ENCODE assay signal across 13 mouse cellular contexts in the genomic region with DNA sequence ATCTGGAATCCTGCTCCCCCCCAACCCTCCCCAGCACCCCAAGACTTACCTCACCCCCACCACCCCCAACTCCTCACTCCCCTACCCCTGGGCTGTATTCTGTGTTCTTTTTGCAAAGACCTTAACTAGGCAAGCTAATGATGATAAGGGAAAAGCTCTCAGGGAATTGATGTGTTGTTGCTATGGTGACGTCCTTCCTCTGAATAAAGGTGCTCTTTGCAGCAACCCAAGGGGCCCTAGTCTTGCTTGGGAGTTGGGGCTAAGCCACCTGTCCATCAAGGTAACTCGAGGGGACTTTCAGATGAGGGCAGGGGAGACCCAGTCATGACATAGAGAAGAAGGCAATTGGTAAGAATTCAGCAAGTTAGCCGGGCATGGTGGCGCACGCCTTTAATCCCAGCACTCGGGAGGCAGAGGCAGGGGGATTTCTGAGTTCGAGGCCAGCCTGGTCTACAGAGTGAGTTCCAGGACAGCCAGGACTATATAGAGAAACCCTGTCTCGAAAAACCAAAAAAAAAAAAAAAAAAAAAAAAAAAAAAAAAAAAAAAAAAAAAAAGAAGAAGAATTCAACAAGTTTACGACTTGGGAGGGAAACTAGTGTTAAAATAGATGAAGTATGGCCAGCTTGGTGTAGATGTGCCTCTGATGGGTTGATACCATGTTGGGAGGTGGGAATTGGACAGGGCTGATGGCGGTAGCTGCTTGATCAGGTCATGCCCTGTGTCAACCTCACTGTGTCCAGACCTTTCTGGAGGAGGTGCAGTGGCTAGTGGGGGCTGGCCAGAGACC. TPM values are rescaled to one million over a fixed set of nuclear protein-coding genes. Genes with fewer than 3 reads are reported as not detected.
DNase-seq lines count a peak whose midpoint lies in the region; ATAC-seq and TF ChIP-seq lines count a peak whose summit lies in the region.
"Had no signal": no experiment of that assay in that cellular context is flagged by ENCODE, and none has a peak within 500 bp of the region (broad histone marks: within the 10 kb centered on the region; RNA-seq: fewer than 3 reads in every experiment).

No protein-coding gene starts in this region.

- H3K36me3 ChIP-seq in forebrain, embryonic 12.5 days (replicated peaks): peaks cover 36% of the 10 kb centered on the region
- H3K36me3 ChIP-seq in forebrain, embryonic 16.5 days (ENCODE audit: control insufficient read depth, insufficient read depth): no peaks in the 10 kb centered on the region
- H3K36me3 ChIP-seq in spleen, adult 2 months (ENCODE audit: control insufficient read depth, insufficient read depth, low read length): peaks cover 35% of the 10 kb centered on the region
- peaks cover 45% of the 10 kb centered on the region for H3K36me3 ChIP-seq in liver, embryonic 15.5 days (replicated peaks)
- peaks cover 10% of the 10 kb centered on the region; the same call in 1 of the 2 replicates for H3K36me3 ChIP-seq in splenic B cell, adult 2 months (ENCODE audit: control insufficient read depth, insufficient read depth, low read length, poor library complexity, severe bottlenecking)

- no peaks in the 10 kb centered on the region for H3K27me3 ChIP-seq in forebrain, embryonic 12.5 days
- H3K27me3 ChIP-seq in forebrain, embryonic 16.5 days (replicated peaks; ENCODE audit: control insufficient read depth, insufficient read depth, low read length): no peaks in the 10 kb centered on the region
- H3K27me3 ChIP-seq in spleen, adult 2 months (ENCODE audit: control insufficient read depth, insufficient read depth, low read length): no peaks in the 10 kb centered on the region
- peaks cover 20% of the 10 kb centered on the region; the same call in 1 of the 2 replicates for H3K27me3 ChIP-seq in liver, embryonic 15.5 days
- H3K27me3 ChIP-seq in splenic B cell, adult 2 months (ENCODE audit: control insufficient read depth, insufficient read depth, low read length, poor library complexity, severe bottlenecking): no peaks in the 10 kb centered on the region
- H3K27me3 ChIP-seq: limb, embryonic 15.5 days; neural tube, embryonic 12.5 days had no signal

- DNase-seq in spleen, adult 2 months (ENCODE audit: low read depth in 1 of 2, low spot score in 2 of 2): no peak
- no peak for DNase-seq in spleen, adult 12 weeks (ENCODE audit: low spot score)
- DNase-seq in splenic B cell, adult 2 months (ENCODE audit: low read depth, low spot score): peak; percentile 23
- no peak for DNase-seq in kidney, adult 18-20 months
- no peak for DNase-seq in frontal cortex, adult 2 months (ENCODE audit: extremely low spot score in 1 of 2, low spot score in 1 of 2)
- DNase-seq: cerebellum, postnatal 10 days; heart, adult 2 months; heart, postnatal 10 days had no signal

- WGBS in forebrain, embryonic 12.5 days: 80% methylated on average over 10 of the region's 10 CpGs
- WGBS in forebrain, embryonic 16.5 days: 70% methylated on average over 10 of the region's 10 CpGs
- 67% methylated on average over 10 of the region's 10 CpGs for WGBS in spleen, adult 2 months
- 59% methylated on average over 10 of the region's 10 CpGs for WGBS in liver, embryonic 15.5 days (ENCODE audit: insufficient replicate concordance)

- no peak overlapping the region for H3K9ac ChIP-seq in forebrain, embryonic 12.5 days
- H3K9ac ChIP-seq in forebrain, embryonic 16.5 days (replicated peaks; ENCODE audit: low read depth, low read length): no peak overlapping the region
- no peak overlapping the region for H3K9ac ChIP-seq in liver, embryonic 15.5 days
- H3K9ac ChIP-seq: limb, embryonic 15.5 days; neural tube, embryonic 12.5 days had no signal

- TF ChIP-seq POLR2A in spleen, adult 2 months (IDR thresholded peaks at IDR 0.05; ENCODE audit: low read depth, low read length): no peak

- peak overlapping the region; percentile 57 for H3K27ac ChIP-seq in forebrain, embryonic 12.5 days
- H3K27ac ChIP-seq in forebrain, embryonic 16.5 days (ENCODE audit: low read length): no peak overlapping the region
- peak overlapping the region; percentile 92 for H3K27ac ChIP-seq in spleen, adult 2 months (ENCODE audit: insufficient read depth, low read length)
- peak overlapping the region; percentile 83 for H3K27ac ChIP-seq in liver, embryonic 15.5 days (replicated peaks)
- H3K27ac ChIP-seq: heart, adult 2 months had no signal

- H3K4me2 ChIP-seq in forebrain, embryonic 12.5 days: no peak overlapping the region
- no peak overlapping the region for H3K4me2 ChIP-seq in forebrain, embryonic 16.5 days (ENCODE audit: low read length)
- peak overlapping the region; percentile 58 for H3K4me2 ChIP-seq in liver, embryonic 15.5 days
- H3K4me2 ChIP-seq: limb, embryonic 15.5 days; neural tube, embryonic 12.5 days had no signal

- TF ChIP-seq CTCF in spleen, adult 2 months (IDR thresholded peaks at IDR 0.05; ENCODE audit: extremely low read depth, insufficient read depth, insufficient read length, insufficient replicate concordance): no peak

- H3K4me3 ChIP-seq in forebrain, embryonic 12.5 days (replicated peaks): no peak overlapping the region
- no peak overlapping the region for H3K4me3 ChIP-seq in forebrain, embryonic 16.5 days (replicated peaks; ENCODE audit: low read length)
- no peak overlapping the region for H3K4me3 ChIP-seq in spleen, adult 2 months (ENCODE audit: extremely low read depth, insufficient read depth, insufficient read length)
- H3K4me3 ChIP-seq in liver, embryonic 15.5 days (replicated peaks): no peak overlapping the region; the same call in 1 of the 2 replicates
- H3K4me3 ChIP-seq: heart, adult 2 months; limb, embryonic 15.5 days; neural tube, embryonic 12.5 days had no signal

- no peaks in the 10 kb centered on the region for H3K9me3 ChIP-seq in forebrain, embryonic 12.5 days
- H3K9me3 ChIP-seq in forebrain, embryonic 16.5 days (ENCODE audit: control insufficient read depth, low read length): no peaks in the 10 kb centered on the region
- no peaks in the 10 kb centered on the region for H3K9me3 ChIP-seq in liver, embryonic 15.5 days (replicated peaks)
- H3K9me3 ChIP-seq: limb, embryonic 15.5 days; neural tube, embryonic 12.5 days had no signal

- no peak for ATAC-seq in forebrain, embryonic 12.5 days (ENCODE audit: low FRiP score)
- ATAC-seq in forebrain, embryonic 16.5 days: no peak
- no peak for ATAC-seq in liver, embryonic 15.5 days (ENCODE audit: insufficient read depth)

- H3K4me1 ChIP-seq in forebrain, embryonic 12.5 days: peaks cover 50% of the 10 kb centered on the region
- H3K4me1 ChIP-seq in forebrain, embryonic 16.5 days (replicated peaks; ENCODE audit: control insufficient read depth, insufficient read depth, low read length): peaks cover 23% of the 10 kb centered on the region
- peaks cover 34% of the 10 kb centered on the region for H3K4me1 ChIP-seq in spleen, adult 2 months (ENCODE audit: control insufficient read depth, insufficient read depth, insufficient read length)
- H3K4me1 ChIP-seq in liver, embryonic 15.5 days (replicated peaks): peaks cover 77% of the 10 kb centered on the region

RNA-seq across cellular contexts. Expression of gene Lfng, which starts 8.4 kb away (rescaled TPM):
- polyA plus RNA-seq in forebrain, embryonic 12.5 days (2016; fragmentation: Nextera tagmentation; extraction: Ambion mirVana): 30.9 and 32.8 TPM in 2 replicates
- 23.3 and 25.6 TPM in 2 replicates for polyA plus RNA-seq in forebrain, embryonic 16.5 days (2015; fragmentation: Nextera tagmentation; extraction: Ambion mirVana)
- polyA plus RNA-seq in spleen, adult 2 months (2012; rRNA removed): 165 and 240 TPM in 2 replicates
- 11.0 and 12.9 TPM in 2 replicates for polyA plus RNA-seq in liver, embryonic 15.5 days (2015; fragmentation: Nextera tagmentation; extraction: Ambion mirVana)
- 28.7 and 36.2 TPM in 2 replicates for polyA plus RNA-seq in frontal cortex, adult 2 months (2012; rRNA removed)

RNA-seq across cellular contexts. Expression of gene Ttyh3, which starts 33.3 kb away (rescaled TPM):
- polyA plus RNA-seq in forebrain, embryonic 12.5 days (2016; fragmentation: Nextera tagmentation; extraction: Ambion mirVana): 84.5 and 88.0 TPM in 2 replicates
- 68.7 and 68.9 TPM in 2 replicates for polyA plus RNA-seq in forebrain, embryonic 16.5 days (2015; fragmentation: Nextera tagmentation; extraction: Ambion mirVana)
- polyA plus RNA-seq in spleen, adult 2 months (2012; rRNA removed): 95.1 and 118 TPM in 2 replicates
- polyA plus RNA-seq in liver, embryonic 15.5 days (2015; fragmentation: Nextera tagmentation; extraction: Ambion mirVana): 6.7 and 7.6 TPM in 2 replicates
- 137 and 141 TPM in 2 replicates for polyA plus RNA-seq in frontal cortex, adult 2 months (2012; rRNA removed)

RNA-seq across cellular contexts. Expression of gene Grifin, which starts 50.6 kb away (rescaled TPM):
- polyA plus RNA-seq in forebrain, embryonic 12.5 days (2016; fragmentation: Nextera tagmentation; extraction: Ambion mirVana): not detected in 2 replicates
- polyA plus RNA-seq in forebrain, embryonic 16.5 days (2015; fragmentation: Nextera tagmentation; extraction: Ambion mirVana): not detected in 2 replicates
- polyA plus RNA-seq in spleen, adult 2 months (2012; rRNA removed): 0.61 and 0.81 TPM in 2 replicates
- polyA plus RNA-seq in liver, embryonic 15.5 days (2015; fragmentation: Nextera tagmentation; extraction: Ambion mirVana): 1.4 and 1.9 TPM in 2 replicates
- polyA plus RNA-seq in frontal cortex, adult 2 months (2012; rRNA removed): 0.21 and 0.34 TPM in 2 replicates
- polyA plus RNA-seq: heart, adult 2 months; limb, embryonic 15.5 days; neural tube, embryonic 12.5 days had no signal
